In the genomic region with DNA sequence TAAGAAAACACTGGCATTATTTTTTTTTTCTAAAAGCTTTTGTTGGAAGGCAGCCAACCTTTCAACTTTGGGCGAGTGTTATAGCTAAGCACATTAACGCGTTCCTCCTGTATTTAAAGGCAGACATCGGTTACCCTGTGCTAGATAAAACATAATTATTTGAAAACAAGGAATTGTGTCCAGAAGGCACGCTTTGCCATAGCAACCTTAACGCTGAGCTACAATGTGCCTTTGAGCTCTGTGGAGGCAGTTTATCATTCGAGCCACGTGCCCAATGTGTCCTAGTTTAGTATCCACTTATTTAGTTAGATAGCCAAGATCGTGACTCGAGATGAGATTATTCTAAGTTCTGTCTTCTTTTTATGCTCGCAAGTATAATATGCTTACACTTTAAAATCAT, we compare ENCODE assay signal across 16 mouse cellular contexts.
A peak's percentile ranks its signal among the peaks of the same experiment; 100 is the strongest.
DNase-seq lines count a peak whose midpoint lies in the region; ATAC-seq lines count a peak whose summit lies in the region.
"Had no signal": no experiment of that assay in that cellular context is flagged by ENCODE, and none has a peak within 500 bp of the region (broad histone marks: within the 10 kb centered on the region; RNA-seq: fewer than 3 reads in every experiment).

No protein-coding gene starts in this region.

- no peaks in the 10 kb centered on the region for H3K9me3 ChIP-seq in hindbrain, embryonic 13.5 days
- no peaks in the 10 kb centered on the region for H3K9me3 ChIP-seq in midbrain, embryonic 16.5 days (replicated peaks; ENCODE audit: control insufficient read depth, low read length, poor library complexity, severe bottlenecking)
- H3K9me3 ChIP-seq: embryonic facial prominence, embryonic 15.5 days; limb, embryonic 12.5 days; megakaryocyte, embryonic 14.5 days had no signal

- peaks cover 30% of the 10 kb centered on the region for H3K4me1 ChIP-seq in hindbrain, embryonic 13.5 days (replicated peaks)
- H3K4me1 ChIP-seq in midbrain, embryonic 16.5 days (ENCODE audit: control insufficient read depth, insufficient read depth, low read length), result peaks cover 18% of the 10 kb centered on the region
- H3K4me1 ChIP-seq: megakaryocyte, embryonic 14.5 days had no signal

- 22% methylated on average over 11 of the region's 11 CpGs for WGBS in hindbrain, embryonic 13.5 days
- 17% methylated on average over 11 of the region's 11 CpGs for WGBS in midbrain, embryonic 16.5 days

- 0 out of 2 replicates have a peak, but pooled peaks cover 10% of the 10 kb centered on the region for H3K27me3 ChIP-seq in hindbrain, embryonic 13.5 days
- H3K27me3 ChIP-seq in midbrain, embryonic 16.5 days (ENCODE audit: control insufficient read depth, insufficient read depth, low read depth, low read length), result no peaks in the 10 kb centered on the region
- H3K27me3 ChIP-seq: embryonic facial prominence, embryonic 15.5 days; megakaryocyte, embryonic 14.5 days had no signal

- peak; percentile 28 for DNase-seq in kidney, postnatal 14 days
- DNase-seq in kidney, adult 11 months, result no peak
- DNase-seq in embryo, embryonic 11 days, result peak; percentile 57
- no peak for DNase-seq in liver
- DNase-seq in testis, postnatal 10 days (ENCODE audit: low spot score), result no peak
- DNase-seq in cerebellum, adult 11-12 months, result no peak
- DNase-seq: cerebellum, adult 9-11 months; heart, adult 2 months; lung, adult 18-20 months; thymus, postnatal 36 days had no signal

- peak overlapping the region; percentile 15; the same call in 1 of the 2 replicates for H3K4me2 ChIP-seq in hindbrain, embryonic 13.5 days
- peak overlapping the region; percentile 25 for H3K4me2 ChIP-seq in midbrain, embryonic 16.5 days (ENCODE audit: low read length)
- H3K4me2 ChIP-seq: embryonic facial prominence, embryonic 15.5 days; limb, embryonic 12.5 days had no signal

- no peak; the same call in 1 of the 2 replicates for ATAC-seq in hindbrain, embryonic 13.5 days (ENCODE audit: low FRiP score)
- ATAC-seq in midbrain, embryonic 16.5 days, result peak; percentile 51; the same call in 1 of the 2 replicates
- ATAC-seq: CD4-positive, CD25-positive, alpha-beta regulatory T cell, adult 4 months had no signal

- peak overlapping the region; percentile 40; the same call in 1 of the 2 replicates for H3K27ac ChIP-seq in hindbrain, embryonic 13.5 days
- H3K27ac ChIP-seq in midbrain, embryonic 16.5 days (ENCODE audit: low read length), result no peak overlapping the region
- H3K27ac ChIP-seq: embryonic facial prominence, embryonic 15.5 days; heart, adult 2 months; limb, embryonic 12.5 days had no signal

- H3K36me3 ChIP-seq in hindbrain, embryonic 13.5 days, result no peaks in the 10 kb centered on the region
- H3K36me3 ChIP-seq in midbrain, embryonic 16.5 days (ENCODE audit: control insufficient read depth, insufficient read depth, low read length), result no peaks in the 10 kb centered on the region
- H3K36me3 ChIP-seq: embryonic facial prominence, embryonic 15.5 days; limb, embryonic 12.5 days had no signal

- H3K9ac ChIP-seq in hindbrain, embryonic 13.5 days, result no peak overlapping the region
- no peak overlapping the region for H3K9ac ChIP-seq in midbrain, embryonic 16.5 days (ENCODE audit: low read depth, low read length)
- H3K9ac ChIP-seq: embryonic facial prominence, embryonic 15.5 days; limb, embryonic 12.5 days had no signal

- H3K4me3 ChIP-seq in hindbrain, embryonic 13.5 days, result no peak overlapping the region
- no peak overlapping the region for H3K4me3 ChIP-seq in midbrain, embryonic 16.5 days (ENCODE audit: low read depth, low read length)
- H3K4me3 ChIP-seq: embryonic facial prominence, embryonic 15.5 days; heart, adult 2 months; limb, embryonic 12.5 days; megakaryocyte, embryonic 14.5 days had no signal

Comparison
In these comparisons a context has a peak if more than half of its experiments do, and no peak if none do; other contexts are left out.
1. DNase-seq: peak in kidney, postnatal 14 days (single experiment) and embryo, embryonic 11 days (single experiment); none in kidney, adult 11 months (single experiment), liver (single experiment), testis, postnatal 10 days (single experiment) and cerebellum, adult 11-12 months (single experiment).